Comparison of ENCODE assay signal across 31 mouse cellular contexts in genomic region chr13:100797171-100797570, GRCm38 (mm10). TPM values are rescaled to one million over a fixed set of nuclear protein-coding genes. Genes with fewer than 3 reads are reported as not detected.
"Had no signal": no experiment of that assay in that cellular context is flagged by ENCODE, and none has a peak within 500 bp of the region (broad histone marks: within the 10 kb centered on the region; RNA-seq: fewer than 3 reads in every experiment).

No protein-coding gene starts in this region.

- H3K27ac ChIP-seq: heart, embryonic 10.5 days; heart, embryonic 13.5 days; heart, embryonic 15.5 days; hindbrain, embryonic 10.5 days; hindbrain, embryonic 12.5 days; hindbrain, embryonic 13.5 days; hindbrain, embryonic 14.5 days; hindbrain, embryonic 15.5 days; hindbrain, postnatal 0 days; intestine, embryonic 15.5 days; kidney, postnatal 0 days; layer of hippocampus, adult 2 months; left cerebral cortex, adult 2 months had no signal

- DNase-seq: heart, postnatal 10 days; heart, postnatal 14 days; heart, postnatal 36 days; heart, postnatal 4 days; kidney, adult 11 months; kidney, adult 18-20 months; kidney, postnatal 10 days; kidney, postnatal 14 days; kidney, postnatal 25 days; layer of hippocampus, adult 9-11 months; layer of hippocampus, postnatal 36 days had no signal

- H3K9ac ChIP-seq: heart, embryonic 12.5 days; heart, embryonic 13.5 days; heart, embryonic 15.5 days; hindbrain, embryonic 12.5 days; hindbrain, embryonic 13.5 days; hindbrain, embryonic 14.5 days; hindbrain, embryonic 15.5 days; intestine, embryonic 15.5 days had no signal

- H3K4me1 ChIP-seq: heart, embryonic 10.5 days; heart, embryonic 12.5 days; heart, embryonic 13.5 days; heart, embryonic 15.5 days; hindbrain, embryonic 10.5 days; hindbrain, embryonic 12.5 days; hindbrain, embryonic 13.5 days; hindbrain, embryonic 15.5 days; intestine, embryonic 15.5 days had no signal

- ATAC-seq: hindbrain, embryonic 16.5 days; hindbrain, postnatal 0 days; inflammation-experienced regulatory T-cells, adult 6 months; intestine, embryonic 15.5 days; intestine, embryonic 16.5 days; intestine, postnatal 0 days had no signal

- H3K4me2 ChIP-seq: heart, embryonic 11.5 days; heart, embryonic 12.5 days; heart, embryonic 13.5 days; heart, embryonic 15.5 days; hindbrain, embryonic 12.5 days; hindbrain, embryonic 13.5 days; hindbrain, embryonic 14.5 days; hindbrain, embryonic 15.5 days; intestine, embryonic 15.5 days had no signal

- H3K27me3 ChIP-seq: heart, embryonic 12.5 days; heart, embryonic 13.5 days; heart, embryonic 15.5 days; hindbrain, embryonic 12.5 days; hindbrain, embryonic 13.5 days; hindbrain, embryonic 15.5 days; intestine, embryonic 15.5 days had no signal

- H3K9me3 ChIP-seq: heart, embryonic 10.5 days; heart, embryonic 12.5 days; heart, embryonic 13.5 days; heart, embryonic 15.5 days; hindbrain, embryonic 10.5 days; hindbrain, embryonic 12.5 days; hindbrain, embryonic 13.5 days; hindbrain, embryonic 15.5 days; intestine, embryonic 15.5 days had no signal

- H3K4me3 ChIP-seq: heart, embryonic 10.5 days; heart, embryonic 12.5 days; heart, embryonic 13.5 days; heart, embryonic 15.5 days; hindbrain, embryonic 10.5 days; hindbrain, embryonic 12.5 days; hindbrain, embryonic 13.5 days; hindbrain, embryonic 15.5 days; intestine, embryonic 15.5 days; layer of hippocampus, adult 2 months; left cerebral cortex, adult 2 months had no signal

RNA-seq across cellular contexts. Expression of gene Cenph, which starts 21.5 kb away (rescaled TPM):
- total RNA-seq: layer of hippocampus, adult 18-20 months had no signal
